Mouse (Mus musculus) MEL (cell line): ENCODE results near the gene Psmd2. TPM values are rescaled to one million over a fixed set of nuclear protein-coding genes. Genes with fewer than 3 reads are reported as not detected.

Experiments
- DNase-seq: peaks from one replicate; pipeline ENCODE4 v3.0.0; 2011; ENCODE audit warnings: low read depth, low spot score
- H3K27ac ChIP-seq: 2 replicates; pipeline ENCODE4 v1.5.1; 2012; ENCODE audit warnings: low read depth, mild to moderate bottlenecking, control low read depth, low read length, moderate library complexity; ENCODE audit not compliant: control insufficient read depth
- H3K27me3 ChIP-seq, 2 experiments: fragments of 150-350 bp in 1 of 2; sonication (generic) in 1 of 2; 2 replicates each; pipeline ENCODE4 v1.6.1; 2012; ENCODE audit warnings: low read length in 2 of 2, mild to moderate bottlenecking in 2 of 2, improper control_type of control experiment in 1 of 2, moderate library complexity in 1 of 2; ENCODE audit not compliant: insufficient read depth in 2 of 2, control insufficient read depth in 1 of 2
- H3K36me3 ChIP-seq, 2 experiments: 2 replicates each; pipeline ENCODE4 v1.6.1; 2012 to 2014; ENCODE audit warnings: low read length in 2 of 2, improper control_type of control experiment in 1 of 2, inconsistent platforms in 1 of 2, mild to moderate bottlenecking in 1 of 2; ENCODE audit not compliant: insufficient read depth in 2 of 2, control insufficient read depth in 1 of 2
- H3K4me1 ChIP-seq, 2 experiments: fragments of 150-350 bp in 1 of 2; sonication (generic) in 1 of 2; 2 replicates each; pipeline ENCODE4 v1.6.1; 2012; ENCODE audit warnings: low read length in 2 of 2, improper control_type of control experiment in 1 of 2, mild to moderate bottlenecking in 1 of 2; ENCODE audit not compliant: insufficient read depth in 2 of 2, control insufficient read depth in 1 of 2
- H3K4me3 ChIP-seq, 2 experiments: fragments of 150-350 bp in 1 of 2; sonication (generic) in 1 of 2; 2 replicates each; pipeline ENCODE4 v1.5.1; 2012; ENCODE audit warnings: low read depth in 2 of 2, low read length in 2 of 2, mild to moderate bottlenecking in 2 of 2, moderate library complexity in 2 of 2, control low read depth in 1 of 2, improper control_type of control experiment in 1 of 2; ENCODE audit not compliant: control insufficient read depth in 1 of 2, insufficient read depth in 1 of 2
- H3K79me2 ChIP-seq: 2 replicates; pipeline ENCODE4 v1.6.1; 2012; ENCODE audit warnings: mild to moderate bottlenecking, low read length, moderate library complexity; ENCODE audit not compliant: control insufficient read depth, poor library complexity, insufficient read depth
- H3K9ac ChIP-seq: 2 replicates; pipeline ENCODE4 v1.6.1; 2012; ENCODE audit warnings: low read depth, mild to moderate bottlenecking, control low read depth, low read length, moderate library complexity; ENCODE audit not compliant: control insufficient read depth, poor library complexity, severe bottlenecking
- H3K9me3 ChIP-seq: fragments of 150-350 bp; sonication (generic); replicated peaks from 2 replicates; pipeline ENCODE4 v1.6.1; 2012; ENCODE audit warnings: mild to moderate bottlenecking, low read length, improper control_type of control experiment, moderate library complexity; ENCODE audit not compliant: insufficient read depth
- BHLHE40 ChIP-seq: IDR thresholded peaks from 2 replicates; pipeline ENCODE4 v1.6.1; 2012; ENCODE audit warnings: low read depth, mild to moderate bottlenecking, inconsistent platforms, low read length, improper control_type of control experiment, borderline replicate concordance
- CHD2 ChIP-seq: IDR thresholded peaks from 2 replicates; pipeline ENCODE4 v1.6.1; 2011; ENCODE audit warnings: low read length, improper control_type of control experiment
- CTCF ChIP-seq, 3 experiments: IDR thresholded peaks in 2 of 3; conservative IDR thresholded peaks in 1 of 3; 2 replicates each; pipeline ENCODE4 v1.5.1; 2011 to 2012; ENCODE audit warnings: low read length in 3 of 3, low read depth in 2 of 3, mild to moderate bottlenecking in 2 of 3, improper control_type of control experiment in 1 of 3, inconsistent platforms in 1 of 3, mixed read lengths in 1 of 3, moderate library complexity in 1 of 3; ENCODE audit not compliant: control insufficient read depth in 1 of 3, insufficient read depth in 1 of 3, poor library complexity in 1 of 3, severe bottlenecking in 1 of 3
- E2F4 ChIP-seq: IDR thresholded peaks from 2 replicates; pipeline ENCODE4 v1.6.1; 2011; ENCODE audit warnings: low read depth, low read length, improper control_type of control experiment, borderline replicate concordance
- ELF1 ChIP-seq: IDR thresholded peaks from 2 replicates; pipeline ENCODE4 v1.6.1; 2014; ENCODE audit warnings: low read depth, mild to moderate bottlenecking, inconsistent platforms, low read length, improper control_type of control experiment, moderate library complexity
- EP300 ChIP-seq, 2 experiments: IDR thresholded peaks; 2 replicates each; pipeline ENCODE4 v1.6.1; 2011; ENCODE audit warnings: improper control_type of control experiment in 2 of 2, low read length in 2 of 2, low read depth in 1 of 2, mild to moderate bottlenecking in 1 of 2
- ETS1 ChIP-seq: IDR thresholded peaks from 2 replicates; pipeline ENCODE4 v1.6.1; 2012; ENCODE audit warnings: low read depth, mild to moderate bottlenecking, inconsistent platforms, low read length, improper control_type of control experiment, moderate library complexity
- GATA1 ChIP-seq: IDR thresholded peaks from 2 replicates; pipeline ENCODE4 v1.6.1; 2011; ENCODE audit warnings: low read depth, low read length, improper control_type of control experiment
- JUND ChIP-seq: IDR thresholded peaks from 2 replicates; pipeline ENCODE4 v1.6.1; 2011; ENCODE audit warnings: low read depth, mild to moderate bottlenecking, improper control_type of control experiment, low read length
- MAZ ChIP-seq: IDR thresholded peaks from 2 replicates; pipeline ENCODE4 v1.6.1; 2012; ENCODE audit warnings: low read depth, mild to moderate bottlenecking, inconsistent platforms, low read length, improper control_type of control experiment
- MEF2A ChIP-seq: IDR thresholded peaks from 2 replicates; pipeline ENCODE4 v1.6.1; 2014; ENCODE audit warnings: low read depth, mild to moderate bottlenecking, inconsistent platforms, low read length, improper control_type of control experiment; ENCODE audit not compliant: poor library complexity, insufficient replicate concordance, severe bottlenecking; ENCODE audit errors: extremely low read depth
- MXI1 ChIP-seq: IDR thresholded peaks from 2 replicates; pipeline ENCODE4 v1.6.1; 2011; ENCODE audit warnings: mild to moderate bottlenecking, low read depth, low read length, improper control_type of control experiment
- NELFE ChIP-seq: IDR thresholded peaks from 2 replicates; pipeline ENCODE4 v1.6.1; 2011; ENCODE audit warnings: low read depth, low read length, improper control_type of control experiment
- NRF1 ChIP-seq: IDR thresholded peaks from 2 replicates; pipeline ENCODE4 v1.6.1; 2014; ENCODE audit warnings: low read depth, mild to moderate bottlenecking, inconsistent platforms, low read length, improper control_type of control experiment, moderate library complexity; ENCODE audit not compliant: poor library complexity, insufficient read depth, severe bottlenecking
- POLR2A ChIP-seq, 2 experiments: IDR thresholded peaks; 2 replicates each; pipeline ENCODE4 v1.6.1; 2011 to 2012; ENCODE audit warnings: low read length in 2 of 2, mild to moderate bottlenecking in 2 of 2, control low read depth in 1 of 2, improper control_type of control experiment in 1 of 2, low read depth in 1 of 2, moderate library complexity in 1 of 2; ENCODE audit not compliant: control insufficient read depth in 1 of 2, insufficient read depth in 1 of 2, poor library complexity in 1 of 2
- RAD21 ChIP-seq: IDR thresholded peaks from 2 replicates; pipeline ENCODE4 v1.6.1; 2011; ENCODE audit warnings: mild to moderate bottlenecking, low read depth, low read length, improper control_type of control experiment
- RCOR1 ChIP-seq: IDR thresholded peaks from 2 replicates; pipeline ENCODE4 v1.6.1; 2012; ENCODE audit warnings: low read depth, mild to moderate bottlenecking, inconsistent platforms, low read length, improper control_type of control experiment
- SMC3 ChIP-seq: IDR thresholded peaks from 2 replicates; pipeline ENCODE4 v1.6.1; 2011; ENCODE audit warnings: low read depth, low read length, improper control_type of control experiment
- TAL1 ChIP-seq: IDR thresholded peaks from 2 replicates; pipeline ENCODE4 v1.6.1; 2012; ENCODE audit warnings: mild to moderate bottlenecking, inconsistent platforms, low read length, moderate library complexity, mixed read lengths
- TCF12 ChIP-seq: IDR thresholded peaks from 2 replicates; pipeline ENCODE4 v1.6.1; 2014; ENCODE audit warnings: low read depth, mild to moderate bottlenecking, inconsistent platforms, low read length, improper control_type of control experiment, moderate library complexity
- UBTF ChIP-seq: IDR thresholded peaks from 2 replicates; pipeline ENCODE4 v1.6.1; 2012; ENCODE audit warnings: low read depth, mild to moderate bottlenecking, inconsistent platforms, low read length, improper control_type of control experiment, moderate library complexity, borderline replicate concordance; ENCODE audit not compliant: insufficient read depth
- USF1 ChIP-seq: IDR thresholded peaks from 2 replicates; pipeline ENCODE4 v1.6.1; 2014; ENCODE audit warnings: low read depth, mild to moderate bottlenecking, inconsistent platforms, low read length, improper control_type of control experiment, moderate library complexity
- ZC3H11A ChIP-seq: IDR thresholded peaks from 2 replicates; pipeline ENCODE4 v1.6.1; 2012; ENCODE audit warnings: low read depth, mild to moderate bottlenecking, inconsistent platforms, low read length, improper control_type of control experiment
- ZKSCAN1 ChIP-seq: IDR thresholded peaks from 2 replicates; pipeline ENCODE4 v1.6.1; 2012; ENCODE audit warnings: low read depth, mild to moderate bottlenecking, inconsistent platforms, low read length, improper control_type of control experiment, moderate library complexity
- polyA plus RNA-seq, 2 experiments: library from polyadenylated mRNA; stranded (reverse) in 1 of 2; unstranded in 1 of 2; fragments of >175 nt in 1 of 2; fragments of >200 nt in 1 of 2; gene quantifications; 2 replicates each; pipeline versions ENCODE4 v1.2.1 to v1.2.4; 2012; ENCODE audit warnings: low replicate concordance in 2 of 2, low read depth in 1 of 2; ENCODE audit not compliant: insufficient read length in 2 of 2, insufficient read depth in 1 of 2, missing spikeins in 1 of 2
- total RNA-seq: library from RNA; depleted of rRNA; stranded (reverse); fragments of 300-350 nt; gene quantifications from 2 replicates; pipeline ENCODE4 v1.2.3, GENCODE M21; 2012

Psmd2 gene
- total and polyA plus RNA-seq, 3 experiments = 81.9 to 432 (median 262) TPM

DNA sequence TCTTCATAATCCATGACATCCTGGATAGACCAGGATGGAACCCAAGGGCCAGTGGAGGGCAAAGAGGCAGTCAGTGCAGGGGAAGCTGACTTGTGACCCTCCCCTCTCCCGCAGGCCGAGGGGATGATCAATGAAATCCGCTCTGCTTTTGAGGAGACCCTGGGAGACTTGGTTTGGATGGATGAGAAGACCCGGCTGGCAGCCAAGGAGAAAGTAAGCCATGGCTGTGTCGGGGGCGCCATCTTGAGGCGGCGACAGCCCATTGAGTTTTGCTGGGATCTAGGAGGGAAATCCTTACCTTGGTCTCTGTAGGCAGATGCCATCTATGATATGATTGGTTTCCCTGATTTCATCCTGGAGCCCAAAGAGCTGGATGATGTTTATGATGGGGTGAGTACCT, 9.3 kb upstream of the Psmd2 start:
- no peak for TF ChIP-seq CHD2
- TF ChIP-seq RAD21 = peak; percentile 83
- peak; percentile 68 for TF ChIP-seq ZC3H11A
- peak; percentile 61 to 88 (median 78) for TF ChIP-seq CTCF (IDR thresholded peaks at IDR 0.05 in 2 of 3, conservative IDR thresholded peaks at IDR 0.05 in 1 of 3; ENCODE audit: control insufficient read depth in 1 of 3, insufficient read depth in 1 of 3, low read depth in 2 of 3, low read length in 3 of 3, poor library complexity in 1 of 3, severe bottlenecking in 1 of 3)
- peak; percentile 69 for TF ChIP-seq SMC3
- H3K9ac ChIP-seq = no peak overlapping the region
- H3K9me3 ChIP-seq = no peaks in the 10 kb centered on the region
- DNase-seq = peak; percentile 56
- peaks cover 0 to 11% of the 10 kb centered on the region in 2 experiments for H3K36me3 ChIP-seq
- no peak overlapping the region for H3K4me3 ChIP-seq
- no peak overlapping the region for H3K27ac ChIP-seq
- H3K79me2 ChIP-seq = no peaks in the 10 kb centered on the region
- H3K27me3 ChIP-seq = no peaks in the 10 kb centered on the region
- H3K4me1 ChIP-seq = peaks cover 5 to 13% of the 10 kb centered on the region in 2 experiments

DNA sequence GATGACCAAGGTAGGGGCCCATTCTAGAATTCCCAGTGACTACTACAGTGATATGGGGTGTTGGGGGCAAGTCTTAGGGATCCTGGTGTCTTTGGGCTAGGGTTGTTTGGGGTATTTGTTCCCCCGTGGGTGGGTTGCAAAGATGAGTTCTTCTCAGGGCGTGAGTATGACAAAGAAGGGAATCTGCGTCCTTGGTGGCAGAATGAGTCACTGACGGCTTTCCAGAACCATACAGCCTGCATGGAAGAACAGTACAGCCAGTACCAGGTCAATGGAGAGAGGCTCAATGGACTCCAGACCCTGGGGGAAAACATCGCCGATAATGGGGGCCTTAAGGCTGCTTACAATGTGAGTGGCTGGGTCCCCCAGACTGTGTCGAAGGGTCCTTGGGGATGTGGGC, 7.5 kb upstream of the Psmd2 start:
- Histone ChIP-seq H3K4me3 (no peak overlapping the region), H3K36me3 (peaks cover 0 to 11% of the 10 kb centered on the region in 2 experiments), H3K79me2 (no peaks in the 10 kb centered on the region), H3K4me1 (peaks cover 5 to 13% of the 10 kb centered on the region in 2 experiments), H3K9ac (no peak overlapping the region), H3K27ac (no peak overlapping the region), H3K9me3 (no peaks in the 10 kb centered on the region), H3K27me3 (no peaks in the 10 kb centered on the region)
- no peak for DNase-seq
- TF ChIP-seq EP300 (IDR thresholded peaks at IDR 0.05; ENCODE audit: low read depth in 1 of 2, low read length in 2 of 2) = no peak
- TF ChIP-seq ETS1 = no peak
- no peak for TF ChIP-seq MAZ
- TF ChIP-seq SMC3 = no peak

GRCm38 (mm10) chr16:20651947-20652310, 477 bp downstream of the Psmd2 start:
- Histone ChIP-seq H3K27ac (no peak overlapping the region; the same call in 1 of the 2 replicates), H3K36me3 (peaks cover 8 to 13% of the 10 kb centered on the region in 2 experiments), H3K4me1 (peaks cover 0 to 8% of the 10 kb centered on the region in 2 experiments), H3K9ac (peak overlapping the region; percentile 81), H3K9me3 (no peaks in the 10 kb centered on the region), H3K4me3 (peak overlapping the region; percentile 81 to 94), H3K79me2 (peaks cover 23% of the 10 kb centered on the region), H3K27me3 (no peaks in the 10 kb centered on the region)
- TF ChIP-seq CHD2 (no peak), ELF1 (no peak), EP300 (IDR thresholded peaks at IDR 0.05; ENCODE audit: low read depth in 1 of 2, low read length in 2 of 2) (no peak), UBTF (no peak), NELFE (no peak), MAZ (no peak), MEF2A (no peak), RCOR1 (no peak), USF1 (no peak), ZKSCAN1 (no peak), GATA1 (no peak), BHLHE40 (no peak), TAL1 (no peak), MXI1 (no peak), ZC3H11A (no peak), POLR2A (IDR thresholded peaks at IDR 0.05; ENCODE audit: control insufficient read depth in 1 of 2, insufficient read depth in 1 of 2, low read depth in 1 of 2, low read length in 2 of 2, poor library complexity in 1 of 2) (no peak), TCF12 (no peak), JUND (no peak), NRF1 (no peak), E2F4 (no peak)
- DNase-seq = no peak
